Mouse (Mus musculus) liver, embryonic 14.5 days (tissue): ENCODE data around the gene Clint1. TPM values are rescaled to one million over a fixed set of nuclear protein-coding genes. Genes with fewer than 3 reads are reported as not detected.
"Not testable (repeated sequence)": the region's sequence is repeated elsewhere in the genome, so short reads cannot be mapped to it uniquely, and the experiment has no call there.

ENCODE experiments used
- ATAC-seq: fragments of 200-750 bp; cut with Nextera tagmentation; 2 replicates; pipeline ENCODE4 v1.8.0; 2017; ENCODE audit warnings: moderate number of reproducible peaks, mild to moderate bottlenecking, moderate library complexity; ENCODE audit not compliant: insufficient read depth
- DNase-seq, 3 experiments: peaks; one replicate each; pipeline ENCODE4 v3.0.0-alpha.2; 2012 to 2013; ENCODE audit warnings: low read depth in 3 of 3, low spot score in 3 of 3
- H3K27ac ChIP-seq: fragments of 300-500 bp; sonication (generic); 2 replicates; pipeline ENCODE4 v1.5.1; 2014; ENCODE audit warnings: moderate library complexity, mild to moderate bottlenecking, control low read depth, inconsistent platforms
- H3K27me3 ChIP-seq: fragments of 300-500 bp; sonication (generic); 2 replicates; pipeline ENCODE4 v1.6.1; 2014; ENCODE audit warnings: mild to moderate bottlenecking, low read length, moderate library complexity; ENCODE audit not compliant: control insufficient read depth, insufficient read depth
- H3K36me3 ChIP-seq: fragments of 300-500 bp; sonication (generic); replicated peaks from 2 replicates; pipeline ENCODE4 v1.6.1; 2014; ENCODE audit warnings: low read depth; ENCODE audit not compliant: control insufficient read depth, insufficient read depth
- H3K4me1 ChIP-seq, 2 experiments: fragments of 200-500 bp in 1 of 2; fragments of 300-500 bp in 1 of 2; sonication (generic) in 1 of 2; replicated peaks; 2 replicates each; pipeline ENCODE4 v1.6.1; 2012 to 2014; ENCODE audit warnings: antibody characterized with exemption in 1 of 2, inconsistent platforms in 1 of 2, low read length in 1 of 2; ENCODE audit not compliant: control insufficient read depth in 2 of 2, insufficient read depth in 2 of 2
- H3K4me2 ChIP-seq: fragments of 300-500 bp; sonication (generic); 2 replicates; pipeline ENCODE4 v1.6.1; 2014; ENCODE audit warnings: low read depth, mild to moderate bottlenecking, control low read depth, moderate library complexity
- H3K4me3 ChIP-seq, 2 experiments: fragments of 200-500 bp in 1 of 2; fragments of 300-500 bp in 1 of 2; sonication (generic) in 1 of 2; 2 replicates each; pipeline ENCODE4 v1.5.1; 2012 to 2014; ENCODE audit warnings: low read depth in 2 of 2, low read length in 2 of 2, mild to moderate bottlenecking in 2 of 2, control low read depth in 1 of 2, inconsistent platforms in 1 of 2, moderate library complexity in 1 of 2; ENCODE audit not compliant: insufficient read depth in 1 of 2
- H3K9ac ChIP-seq: fragments of 300-500 bp; sonication (generic); replicated peaks from 2 replicates; pipeline ENCODE4 v1.6.1; 2014; ENCODE audit warnings: mild to moderate bottlenecking, control low read depth, moderate library complexity
- H3K9me3 ChIP-seq: fragments of 300-500 bp; sonication (generic); 2 replicates; pipeline ENCODE4 v1.6.1; 2016; ENCODE audit warnings: low read length, mixed read lengths; ENCODE audit not compliant: control insufficient read depth
- CTCF ChIP-seq: IDR thresholded peaks from 2 replicates; pipeline ENCODE4 v1.5.1; 2016; ENCODE audit warnings: antibody characterized with exemption, low read depth, control low read depth
- EP300 ChIP-seq: IDR thresholded peaks from 2 replicates; pipeline ENCODE4 v1.6.1; 2016; ENCODE audit warnings: antibody characterized with exemption, low read depth
- WGBS: fragments of 180-500 bp; shearing (Covaris S2); extraction: QIAGEN DNeasy Blood & Tissue Kit; methylation state at CpG from one replicate; pipeline ENCODE4 v1.1.7; 2014; ENCODE audit not compliant: insufficient replicate concordance; 5-methylcytosine and 5-hydroxymethylcytosine counted together
- polyA plus RNA-seq, 2 experiments: library from polyadenylated mRNA; depleted of rRNA in 1 of 2; stranded (reverse) in 1 of 2; unstranded in 1 of 2; fragments of >200 nt; fragmentation: Nextera tagmentation in 1 of 2; extraction: Ambion mirVana in 1 of 2; gene quantifications; 2 replicates each; pipeline versions ENCODE4 v1.2.1 to v1.2.3; 2012 to 2014

The Clint1 gene
- polyA plus RNA-seq, 2 experiments = 41.6 to 46.0 TPM

GRCm38 (mm10) chr11:45876036-45876435, 24.2 kb downstream of the Clint1 start:
- H3K4me2 ChIP-seq = no peak overlapping the region
- no peak overlapping the region for H3K4me3 ChIP-seq
- no peaks in the 10 kb centered on the region for H3K27me3 ChIP-seq
- WGBS = 80% methylated on average over 2 of the region's 2 CpGs
- peaks cover 3% of the 10 kb centered on the region for H3K36me3 ChIP-seq
- no peaks in the 10 kb centered on the region for H3K9me3 ChIP-seq
- H3K9ac ChIP-seq = no peak overlapping the region
- no peak for TF ChIP-seq EP300
- TF ChIP-seq CTCF = no peak
- ATAC-seq (no peak), DNase-seq (no peak)
- no peak overlapping the region for H3K27ac ChIP-seq
- peaks cover 0 to 12% of the 10 kb centered on the region in 2 experiments; a peak in 3 of 4 replicates for H3K4me1 ChIP-seq

GRCm38 (mm10) chr11:45879366-45879765, 27.5 kb downstream of the Clint1 start:
- not testable (repeated sequence) for H3K4me1 ChIP-seq, H3K4me2 ChIP-seq, H3K9me3 ChIP-seq, H3K27me3 ChIP-seq, H3K4me3 ChIP-seq, DNase-seq, H3K9ac ChIP-seq, H3K27ac ChIP-seq, ATAC-seq, H3K36me3 ChIP-seq
- 78% methylated on average over 4 of the region's 4 CpGs for WGBS

DNA sequence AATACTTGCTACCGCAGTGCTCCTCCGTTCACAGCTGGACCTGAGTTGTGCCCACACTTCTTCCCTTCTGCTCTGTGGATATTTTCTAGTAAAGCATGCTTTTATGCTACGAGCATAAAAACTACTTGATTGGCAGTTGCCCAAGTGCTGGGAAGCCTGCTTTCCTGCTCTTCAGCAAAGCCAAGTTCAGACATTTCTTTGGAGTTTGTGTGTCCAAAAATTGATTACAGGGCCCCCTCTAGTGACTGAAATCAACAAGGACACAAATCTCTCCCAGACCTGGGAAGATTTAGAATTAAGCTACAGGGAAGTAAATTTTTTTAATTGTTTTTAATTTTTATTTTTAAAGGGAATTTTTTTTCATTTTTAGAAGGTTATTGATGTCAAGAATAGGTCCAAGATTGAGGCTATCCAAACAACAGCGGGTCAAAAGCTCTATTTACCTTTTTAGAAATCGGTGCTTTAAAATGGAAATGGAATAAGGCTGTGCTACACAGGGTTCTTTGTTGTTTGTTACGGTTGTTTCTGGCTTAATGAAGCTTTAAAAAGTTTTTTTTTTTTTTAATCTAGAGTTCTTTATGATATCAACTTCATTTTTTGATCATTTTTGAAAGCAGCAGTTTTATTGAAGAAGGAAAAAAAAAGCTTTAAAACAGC, 29.3 kb downstream of the Clint1 start:
- no peaks in the 10 kb centered on the region for H3K9me3 ChIP-seq
- ATAC-seq = no peak
- H3K4me1 ChIP-seq = peaks cover 0 to 8% of the 10 kb centered on the region in 2 experiments; a peak in 3 of 4 replicates
- 68% methylated on average over 6 of the region's 6 CpGs for WGBS
- TF ChIP-seq CTCF (peak; percentile 50), EP300 (no peak)
- H3K27me3 ChIP-seq = no peaks in the 10 kb centered on the region
- DNase-seq = peak; percentile 24 to 38 (median 28)
- H3K9ac ChIP-seq = no peak overlapping the region
- peaks cover 18% of the 10 kb centered on the region for H3K36me3 ChIP-seq
- no peak overlapping the region for H3K27ac ChIP-seq
- no peak overlapping the region for H3K4me3 ChIP-seq
- no peak overlapping the region for H3K4me2 ChIP-seq

DNA sequence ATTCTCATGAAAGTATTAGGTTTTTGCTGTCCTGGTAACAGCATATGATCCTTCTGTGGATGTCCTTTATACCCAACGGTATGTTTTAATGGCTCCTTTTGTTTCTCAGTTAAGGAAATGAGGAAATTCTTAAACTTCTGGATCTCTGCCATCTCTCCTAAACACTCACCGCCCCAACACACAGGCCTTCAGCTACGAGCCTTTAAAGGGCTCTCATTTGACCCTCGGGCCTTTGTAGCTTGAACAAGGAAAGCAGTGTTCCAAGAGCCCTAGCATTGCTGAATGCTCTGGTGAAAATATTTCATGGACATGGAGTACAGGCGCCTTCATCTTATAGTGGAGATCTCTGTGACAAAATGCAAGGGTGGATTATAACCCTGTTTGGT, 29.8 kb downstream of the Clint1 start:
- ATAC-seq (no peak), DNase-seq (no peak)
- Histone ChIP-seq H3K9me3 (no peaks in the 10 kb centered on the region), H3K36me3 (peaks cover 23% of the 10 kb centered on the region), H3K9ac (no peak overlapping the region), H3K27ac (no peak overlapping the region), H3K4me1 (peaks cover 0 to 8% of the 10 kb centered on the region in 2 experiments; a peak in 3 of 4 replicates), H3K27me3 (no peaks in the 10 kb centered on the region), H3K4me2 (no peak overlapping the region), H3K4me3 (no peak overlapping the region)
- TF ChIP-seq EP300 (no peak), CTCF (no peak)
- 72% methylated on average over 5 of the region's 5 CpGs for WGBS

GRCm38 (mm10) chr11:45883270-45883931, 31.6 kb downstream of the Clint1 start:
- Histone ChIP-seq H3K9me3 (no peaks in the 10 kb centered on the region), H3K27ac (no peak overlapping the region), H3K9ac (no peak overlapping the region), H3K4me3 (no peak overlapping the region), H3K4me1 (peaks cover 0 to 8% of the 10 kb centered on the region in 2 experiments; a peak in 3 of 4 replicates), H3K4me2 (no peak overlapping the region), H3K36me3 (peaks cover 38% of the 10 kb centered on the region), H3K27me3 (no peaks in the 10 kb centered on the region)
- DNase-seq = no peak
- WGBS = 66% methylated on average over 8 of the region's 8 CpGs
- TF ChIP-seq CTCF = no peak
- no peak for TF ChIP-seq EP300
- no peak for ATAC-seq
